Mouse (Mus musculus) liver, embryonic 12.5 days (tissue): ENCODE results near the gene Slc2a13. TPM values are rescaled to one million over a fixed set of nuclear protein-coding genes. Genes with fewer than 3 reads are reported as not detected.

Experiments used
- ATAC-seq: fragments of 200-750 bp; cut with Nextera tagmentation; 2 replicates; pipeline ENCODE4 v1.8.0; 2017; ENCODE audit warnings: moderate number of reproducible peaks, mild to moderate bottlenecking, moderate library complexity
- H3K27ac ChIP-seq: fragments of 300-500 bp; sonication (generic); 2 replicates; pipeline ENCODE4 v1.5.1; 2016; ENCODE audit warnings: mild to moderate bottlenecking
- H3K27me3 ChIP-seq: fragments of 300-500 bp; sonication (generic); replicated peaks from 2 replicates; pipeline ENCODE4 v1.6.1; 2016; ENCODE audit warnings: mild to moderate bottlenecking, moderate library complexity
- H3K36me3 ChIP-seq: fragments of 300-500 bp; sonication (generic); 2 replicates; pipeline ENCODE4 v1.6.1; 2016; ENCODE audit warnings: mild to moderate bottlenecking, moderate library complexity
- H3K4me1 ChIP-seq: fragments of 300-500 bp; sonication (generic); 2 replicates; pipeline ENCODE4 v1.6.1; 2016
- H3K4me2 ChIP-seq: fragments of 300-500 bp; sonication (generic); 2 replicates; pipeline ENCODE4 v1.6.1; 2016; ENCODE audit warnings: mild to moderate bottlenecking, moderate library complexity
- H3K4me3 ChIP-seq: fragments of 300-500 bp; sonication (generic); 2 replicates; pipeline ENCODE4 v1.5.1; 2016; ENCODE audit warnings: mild to moderate bottlenecking, moderate library complexity
- H3K9ac ChIP-seq: fragments of 300-500 bp; sonication (generic); 2 replicates; pipeline ENCODE4 v1.6.1; 2016; ENCODE audit warnings: mild to moderate bottlenecking, moderate library complexity
- H3K9me3 ChIP-seq: fragments of 300-500 bp; sonication (generic); replicated peaks from 2 replicates; pipeline ENCODE4 v1.6.1; 2016; ENCODE audit warnings: mild to moderate bottlenecking, moderate library complexity
- WGBS: fragments of 180-500 bp; shearing (Covaris S2); methylation state at CpG from one replicate; pipeline ENCODE4 v1.1.7; 2016; ENCODE audit not compliant: insufficient replicate concordance; 5-methylcytosine and 5-hydroxymethylcytosine counted together
- polyA plus RNA-seq: library from polyadenylated mRNA; unstranded; fragments of >200 nt; fragmentation: Nextera tagmentation; extraction: Ambion mirVana; gene quantifications from 2 replicates; pipeline ENCODE4 v1.2.1, GENCODE M21; 2016

Gene Slc2a13
- polyA plus RNA-seq, 1 experiment from 2014 or later = 0.35 TPM

DNA sequence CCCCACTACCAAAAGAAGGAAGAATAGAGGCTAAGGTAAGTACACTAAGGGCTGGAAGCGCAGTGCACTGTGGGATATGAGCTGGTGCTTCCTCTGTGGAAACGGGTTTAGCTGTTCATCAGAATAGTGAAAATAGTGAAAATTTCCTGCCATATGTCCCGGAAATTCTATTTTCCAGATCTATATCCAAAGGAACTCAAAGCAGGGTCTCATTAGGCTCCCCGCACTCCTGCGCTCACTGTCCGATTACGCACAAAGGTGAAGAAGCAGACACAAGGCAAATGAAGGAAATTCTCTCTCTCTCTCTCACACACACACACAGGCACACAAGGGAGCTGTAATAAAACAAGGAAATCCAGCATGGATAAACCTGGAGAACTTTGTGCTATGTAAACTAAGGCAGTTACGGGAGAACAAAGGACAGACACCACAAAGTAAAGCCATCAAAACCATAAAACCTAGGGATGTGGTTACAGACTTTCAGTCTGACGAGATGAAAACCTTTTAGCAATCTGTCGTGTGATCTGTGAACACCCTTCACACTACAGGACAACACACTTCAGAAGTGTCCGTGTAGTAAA, 7.9 kb downstream of the Slc2a13 start:
- no peak for ATAC-seq
- 77% methylated on average over 11 of the region's 11 CpGs for WGBS
- H3K9me3 ChIP-seq = no peaks in the 10 kb centered on the region

GRCm38 (mm10) chr15:91561728-91562127, 11.3 kb downstream of the Slc2a13 start:
- Histone ChIP-seq H3K9me3 (no peaks in the 10 kb centered on the region), H3K27ac (no peak overlapping the region), H3K4me1 (no peaks in the 10 kb centered on the region), H3K4me3 (no peak overlapping the region), H3K4me2 (no peak overlapping the region), H3K27me3 (no peaks in the 10 kb centered on the region), H3K9ac (no peak overlapping the region), H3K36me3 (no peaks in the 10 kb centered on the region)
- no peak for ATAC-seq
- 71% methylated on average over 6 of the region's 6 CpGs for WGBS

More for the DNA sequence above, 7.9 kb downstream of the Slc2a13 start:
- no peaks in the 10 kb centered on the region for H3K36me3 ChIP-seq
- H3K27me3 ChIP-seq = peaks cover 6% of the 10 kb centered on the region; the same call in 1 of the 2 replicates
- H3K4me2 ChIP-seq = no peak overlapping the region
- no peak overlapping the region for H3K9ac ChIP-seq
- no peak overlapping the region for H3K4me3 ChIP-seq
- H3K4me1 ChIP-seq = no peaks in the 10 kb centered on the region
- no peak overlapping the region for H3K27ac ChIP-seq

GRCm38 (mm10) chr15:91555336-91555736, 17.7 kb downstream of the Slc2a13 start:
- Histone ChIP-seq H3K36me3 (no peaks in the 10 kb centered on the region), H3K4me3 (no peak overlapping the region), H3K9me3 (no peaks in the 10 kb centered on the region), H3K4me2 (no peak overlapping the region), H3K27me3 (no peaks in the 10 kb centered on the region), H3K4me1 (no peaks in the 10 kb centered on the region), H3K9ac (no peak overlapping the region), H3K27ac (no peak overlapping the region)
- 76% methylated on average over 6 of the region's 6 CpGs for whole genome bisulfite sequencing
- no peak for ATAC-seq

- Histone ChIP-seq H3K36me3 (no peaks in the 10 kb centered on the region), H3K9ac (no peak overlapping the region), H3K9me3 (no peaks in the 10 kb centered on the region), H3K27me3 (no peaks in the 10 kb centered on the region), H3K4me2 (no peak overlapping the region), H3K27ac (no peak overlapping the region), H3K4me1 (no peaks in the 10 kb centered on the region), H3K4me3 (no peak overlapping the region)
- no peak for ATAC-seq
- WGBS = 64% methylated on average over 12 of the region's 12 CpGs
Measured at GRCm38 (mm10) chr15:91548586-91549268, 24.3 kb downstream of the Slc2a13 start.

GRCm38 (mm10) chr15:91544586-91544985, 28.5 kb downstream of the Slc2a13 start:
- no peak for ATAC-seq
- Histone ChIP-seq H3K36me3 (no peaks in the 10 kb centered on the region), H3K9me3 (no peaks in the 10 kb centered on the region), H3K27ac (no peak overlapping the region), H3K4me2 (no peak overlapping the region), H3K27me3 (no peaks in the 10 kb centered on the region), H3K4me3 (no peak overlapping the region), H3K9ac (no peak overlapping the region), H3K4me1 (no peaks in the 10 kb centered on the region)
- WGBS = 68% methylated on average over 4 of the region's 4 CpGs

DNA sequence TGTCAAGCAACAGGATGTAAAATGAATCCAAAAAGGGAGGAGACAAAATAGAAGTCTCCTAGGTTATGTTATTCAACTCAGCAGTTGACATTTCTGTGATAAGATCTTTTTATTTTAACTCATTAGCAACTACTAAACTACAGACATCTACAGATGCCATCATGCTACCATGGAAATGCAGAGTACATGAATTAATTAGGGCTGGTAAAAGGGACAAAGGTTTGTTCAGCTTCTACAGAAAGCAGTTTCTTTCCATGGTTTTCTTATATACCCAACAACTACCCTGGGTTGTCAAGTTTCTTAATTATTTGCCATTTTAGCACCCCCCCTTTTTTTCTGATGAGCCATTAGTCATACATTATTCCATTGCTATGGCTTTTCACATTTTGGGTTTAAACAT, 34.6 kb downstream of the Slc2a13 start:
- Histone ChIP-seq H3K9me3 (no peaks in the 10 kb centered on the region), H3K27ac (no peak overlapping the region), H3K4me1 (no peaks in the 10 kb centered on the region), H3K4me3 (no peak overlapping the region), H3K36me3 (no peaks in the 10 kb centered on the region), H3K4me2 (no peak overlapping the region), H3K27me3 (no peaks in the 10 kb centered on the region), H3K9ac (no peak overlapping the region)
- no peak for ATAC-seq

DNA sequence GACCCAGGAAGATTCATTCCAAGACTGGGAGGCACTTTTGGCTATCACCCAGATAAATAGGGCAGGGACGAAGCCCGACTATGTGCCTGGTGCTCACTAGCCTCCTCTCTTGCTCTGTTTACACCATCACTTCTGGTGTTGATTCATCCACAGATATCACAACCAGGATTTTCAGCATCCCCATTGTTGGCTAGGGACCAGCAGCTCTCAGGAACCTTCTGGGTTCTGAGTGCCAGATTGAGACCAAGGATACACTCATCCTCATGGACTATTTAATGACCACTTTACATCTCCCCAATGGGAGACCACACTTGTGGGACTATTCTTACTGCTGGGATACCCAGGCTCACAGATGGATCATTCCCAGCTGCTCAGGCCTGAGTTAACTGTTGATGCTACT, 46.2 kb downstream of the Slc2a13 start:
- Histone ChIP-seq H3K27ac (no peak overlapping the region), H3K4me1 (no peaks in the 10 kb centered on the region), H3K36me3 (no peaks in the 10 kb centered on the region), H3K9ac (no peak overlapping the region), H3K9me3 (0 out of 2 replicates have a peak, but pooled peaks cover 6% of the 10 kb centered on the region), H3K27me3 (no peaks in the 10 kb centered on the region), H3K4me3 (no peak overlapping the region), H3K4me2 (no peak overlapping the region)
- WGBS = 69% methylated on average over 2 of the region's 2 CpGs
- ATAC-seq = no peak

- no peak for ATAC-seq
- Histone ChIP-seq H3K9me3 (0 out of 2 replicates have a peak, but pooled peaks cover 6% of the 10 kb centered on the region), H3K36me3 (no peaks in the 10 kb centered on the region), H3K4me1 (no peaks in the 10 kb centered on the region), H3K4me3 (no peak overlapping the region), H3K27ac (no peak overlapping the region), H3K27me3 (no peaks in the 10 kb centered on the region), H3K4me2 (no peak overlapping the region), H3K9ac (no peak overlapping the region)
- WGBS = 63% methylated on average over 3 of the region's 3 CpGs
Measured at GRCm38 (mm10) chr15:91526166-91526565, 46.9 kb downstream of the Slc2a13 start.

DNA sequence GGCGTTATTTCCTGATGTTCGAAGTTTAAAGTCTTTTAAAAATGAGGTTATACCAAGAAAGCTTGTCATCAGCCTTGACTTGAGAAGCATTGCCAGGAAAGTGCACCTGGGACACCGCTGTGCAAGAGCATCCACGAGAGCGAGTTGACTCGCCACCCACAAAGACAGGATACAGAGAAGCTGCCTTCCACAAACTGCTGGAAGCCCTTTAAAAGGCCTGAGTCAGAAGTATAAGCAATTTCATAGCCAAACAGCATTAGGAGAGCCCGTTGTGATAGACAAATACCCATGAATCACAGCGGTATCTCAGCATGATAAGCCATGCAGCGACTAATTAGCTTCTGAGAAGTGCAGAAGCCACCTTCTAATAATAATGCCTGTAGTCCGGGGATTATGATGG, 48.6 kb downstream of the Slc2a13 start:
- H3K9ac ChIP-seq = no peak overlapping the region
- no peak overlapping the region for H3K4me2 ChIP-seq
- no peak overlapping the region for H3K4me3 ChIP-seq
- 0 out of 2 replicates have a peak, but pooled peaks cover 6% of the 10 kb centered on the region for H3K9me3 ChIP-seq
- no peaks in the 10 kb centered on the region for H3K4me1 ChIP-seq
- H3K36me3 ChIP-seq = no peaks in the 10 kb centered on the region
- 63% methylated on average over 10 of the region's 10 CpGs for WGBS
- no peaks in the 10 kb centered on the region for H3K27me3 ChIP-seq
- H3K27ac ChIP-seq = no peak overlapping the region
- no peak for ATAC-seq

DNA sequence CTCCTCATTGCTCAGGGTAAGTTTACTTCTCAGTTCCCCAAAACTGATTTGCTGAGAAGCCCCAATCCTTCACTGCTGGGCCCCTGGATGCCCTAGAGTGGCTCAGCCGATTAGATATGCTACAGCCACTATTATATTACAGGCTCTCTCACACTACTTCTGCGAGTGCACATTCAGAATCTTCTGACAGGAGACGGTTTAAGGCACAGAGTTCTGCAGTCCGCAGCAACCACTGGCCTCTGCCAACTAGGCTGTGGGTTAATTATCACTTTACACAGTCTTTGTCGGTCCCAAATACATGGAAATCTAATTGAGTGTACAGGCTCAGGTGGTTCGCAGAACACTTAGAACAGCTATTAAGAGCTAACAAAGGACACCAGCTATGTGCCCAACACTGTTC, 69.8 kb downstream of the Slc2a13 start:
- no peak overlapping the region for H3K4me2 ChIP-seq
- no peaks in the 10 kb centered on the region for H3K9me3 ChIP-seq
- H3K27me3 ChIP-seq = no peaks in the 10 kb centered on the region
- no peaks in the 10 kb centered on the region for H3K36me3 ChIP-seq
- ATAC-seq = no peak
- WGBS = 69% methylated on average over 6 of the region's 6 CpGs
- no peak overlapping the region for H3K4me3 ChIP-seq
- H3K27ac ChIP-seq = no peak overlapping the region
- H3K4me1 ChIP-seq = no peaks in the 10 kb centered on the region
- no peak overlapping the region for H3K9ac ChIP-seq

- WGBS = 54% methylated on average over 1 of the region's 1 CpGs
- Histone ChIP-seq H3K9ac (no peak overlapping the region), H3K27me3 (no peaks in the 10 kb centered on the region), H3K9me3 (no peaks in the 10 kb centered on the region), H3K36me3 (no peaks in the 10 kb centered on the region), H3K27ac (no peak overlapping the region), H3K4me3 (no peak overlapping the region), H3K4me1 (no peaks in the 10 kb centered on the region), H3K4me2 (no peak overlapping the region)
- no peak for ATAC-seq
Measured at GRCm38 (mm10) chr15:91502661-91503060, 70.4 kb downstream of the Slc2a13 start.

GRCm38 (mm10) chr15:91502235-91502634, 70.8 kb downstream of the Slc2a13 start:
- H3K9me3 ChIP-seq = no peaks in the 10 kb centered on the region
- no peak overlapping the region for H3K4me3 ChIP-seq
- no peak overlapping the region for H3K9ac ChIP-seq
- H3K4me1 ChIP-seq = no peaks in the 10 kb centered on the region
- no peak overlapping the region for H3K27ac ChIP-seq
- ATAC-seq = no peak
- no peaks in the 10 kb centered on the region for H3K27me3 ChIP-seq
- 57% methylated on average over 9 of the region's 9 CpGs for WGBS
- H3K36me3 ChIP-seq = no peaks in the 10 kb centered on the region
- no peak overlapping the region for H3K4me2 ChIP-seq

- 64% methylated on average over 4 of the region's 4 CpGs for WGBS
Measured at GRCm38 (mm10) chr15:91495014-91495413, 78.0 kb downstream of the Slc2a13 start.

More at GRCm38 (mm10) chr15:91495014-91495413, 78.0 kb downstream of the Slc2a13 start:
- Histone ChIP-seq H3K4me2 (no peak overlapping the region), H3K27ac (no peak overlapping the region), H3K9ac (no peak overlapping the region), H3K36me3 (no peaks in the 10 kb centered on the region), H3K4me3 (no peak overlapping the region), H3K27me3 (no peaks in the 10 kb centered on the region), H3K4me1 (no peaks in the 10 kb centered on the region), H3K9me3 (no peaks in the 10 kb centered on the region; the same call in 1 of the 2 replicates)
- no peak for ATAC-seq
